Mouse (Mus musculus) cerebellum, postnatal 25 days (tissue): ENCODE results near the gene Tor2a.
A peak's percentile ranks its signal among the peaks of the same experiment; 100 is the strongest.

Experiments
- DNase-seq, 2 experiments: peaks; one replicate each; pipeline ENCODE4 v3.0.0; 2021; ENCODE audit warnings: mixed read lengths in 2 of 2

Tor2a gene

DNA sequence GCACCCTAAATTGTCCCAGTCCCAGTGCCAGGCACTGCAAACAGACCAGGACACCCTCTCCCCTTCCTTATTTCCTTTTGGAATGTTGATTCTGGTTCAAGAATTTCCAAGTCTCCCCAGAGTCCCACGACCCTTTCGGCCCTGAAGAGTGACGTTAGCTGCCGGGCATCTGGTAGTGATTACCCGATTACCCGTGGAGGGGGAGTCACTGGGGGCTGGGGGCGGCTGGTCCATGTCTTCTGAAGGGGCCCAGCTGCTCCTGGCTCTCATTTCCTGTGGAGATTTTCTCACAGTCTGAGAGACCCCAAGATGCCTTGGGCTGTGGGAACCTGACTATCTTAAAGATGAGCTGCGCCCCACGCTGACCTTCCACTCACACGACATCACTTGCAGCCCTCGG lies 26.2 kb upstream of the Tor2a start:
- no peak for DNase-seq

- DNase-seq = no peak
These were observed 25.1 kb upstream of the Tor2a start for GRCm38 (mm10) chr2:32731911-32732310.

GRCm38 (mm10) chr2:32732695-32733094 lies 24.3 kb upstream of the Tor2a start:
- DNase-seq = no peak

DNA sequence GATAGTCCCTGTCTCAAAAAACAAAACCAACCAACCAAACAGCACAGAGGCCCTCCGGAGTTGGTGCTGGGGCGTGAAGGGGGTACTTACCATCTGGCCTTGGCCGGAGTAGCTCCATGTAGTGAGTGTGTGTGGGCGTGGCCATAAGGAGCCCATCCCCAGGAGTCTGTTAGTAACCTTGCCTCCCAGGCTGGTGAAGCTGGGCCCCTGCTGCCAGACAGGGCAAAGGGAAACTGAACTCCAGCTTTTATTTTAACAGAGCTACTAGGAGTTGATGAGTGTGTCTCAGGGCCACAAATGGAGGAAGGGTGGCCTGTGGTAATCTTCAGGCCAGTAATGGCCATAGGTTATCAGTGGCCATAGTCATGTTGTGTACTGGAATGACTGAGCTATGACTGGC lies 22.6 kb upstream of the Tor2a start:
- no peak for DNase-seq

GRCm38 (mm10) chr2:32734933-32735332 lies 22.1 kb upstream of the Tor2a start:
- no peak for DNase-seq

DNA sequence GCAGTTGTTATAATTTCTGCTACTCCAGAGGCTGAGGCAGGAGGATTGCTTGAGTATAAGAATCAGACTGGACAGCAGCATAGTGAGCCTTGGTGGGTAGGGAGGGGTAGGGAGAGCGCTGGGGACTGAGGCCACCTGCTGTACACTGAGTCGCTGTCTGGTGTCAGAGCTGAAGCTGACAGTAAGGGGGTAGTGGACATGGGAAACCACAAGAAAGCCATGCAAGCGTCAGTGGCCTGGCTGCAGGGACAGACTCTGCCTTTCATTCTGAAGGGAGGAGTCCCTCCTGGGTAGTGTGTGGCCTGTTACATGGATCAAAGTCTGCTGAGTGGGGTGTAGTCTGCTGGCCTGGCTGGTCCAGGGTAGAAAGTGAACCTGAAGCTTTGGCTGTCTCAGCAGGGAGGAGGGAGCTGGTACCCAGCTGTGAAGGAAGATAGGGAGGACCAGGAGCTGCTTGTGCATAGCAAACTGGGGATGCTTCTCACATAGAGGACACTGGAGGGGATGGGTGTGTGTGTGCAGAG lies 20.7 kb upstream of the Tor2a start:
- no peak for DNase-seq

DNA sequence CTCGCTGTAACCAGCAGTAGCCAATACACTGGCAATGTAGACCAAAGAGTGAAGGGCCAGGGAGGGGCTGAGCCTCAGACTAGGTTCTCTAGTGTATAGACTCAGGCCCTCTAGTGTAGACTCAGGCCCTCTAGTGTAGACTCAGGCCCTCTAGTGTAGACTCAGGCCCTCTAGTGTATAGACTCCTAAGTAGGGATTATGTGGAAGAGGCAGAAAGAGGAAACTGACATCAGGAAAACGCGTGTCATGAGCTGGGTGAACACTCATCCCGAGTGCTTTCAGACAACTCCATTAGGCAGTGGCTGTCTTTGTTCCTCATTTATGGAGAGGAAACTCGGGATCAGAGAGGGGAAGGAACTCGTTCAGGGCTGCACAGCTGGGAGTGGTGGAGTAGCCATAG lies 20.0 kb upstream of the Tor2a start:
- DNase-seq = no peak

DNA sequence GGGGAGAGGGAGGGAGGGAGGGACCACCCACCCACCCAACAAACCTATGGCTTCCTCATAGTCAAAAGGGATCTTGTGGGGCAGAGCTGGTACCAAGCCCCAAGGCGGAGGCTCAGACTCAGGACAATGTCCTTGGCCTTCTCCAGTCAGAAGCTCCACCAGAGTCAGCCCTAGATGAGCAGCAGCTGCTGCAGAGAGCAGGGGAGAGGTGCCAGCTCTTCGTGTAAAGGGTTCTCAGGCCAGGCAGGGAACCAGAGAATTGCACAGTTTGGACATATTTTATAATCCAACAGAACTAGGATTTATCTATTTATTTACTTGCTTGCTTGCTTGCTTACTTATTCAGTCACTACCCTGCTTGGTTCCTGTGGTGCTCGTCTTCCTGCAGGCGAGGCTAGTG lies 17.7 kb upstream of the Tor2a start:
- no peak for DNase-seq

DNA sequence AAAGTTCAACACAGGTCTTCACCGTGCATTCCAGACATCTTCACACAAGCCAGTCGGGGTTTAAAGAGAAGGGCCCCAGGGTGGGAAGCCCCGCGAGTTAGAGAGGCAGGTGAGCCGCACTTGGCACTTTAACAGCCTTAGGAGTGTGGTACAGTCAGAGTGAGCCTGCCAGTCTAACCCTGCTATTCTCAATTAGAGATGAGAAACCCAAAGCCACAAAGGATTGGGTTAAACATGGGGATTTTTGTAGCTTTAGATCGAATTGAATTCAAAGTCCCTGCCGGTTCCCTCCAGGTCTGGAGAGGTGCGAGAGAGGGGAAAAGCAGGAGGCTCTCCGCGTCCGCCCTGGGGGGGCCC lies 16.1 kb upstream of the Tor2a start, which contains the start of gene 6330409D20Rik:
TSS of gene 6330409D20Rik (minus strand) at position 101 of the 357 bp plus-strand sequence.
- no peak for DNase-seq

DNA sequence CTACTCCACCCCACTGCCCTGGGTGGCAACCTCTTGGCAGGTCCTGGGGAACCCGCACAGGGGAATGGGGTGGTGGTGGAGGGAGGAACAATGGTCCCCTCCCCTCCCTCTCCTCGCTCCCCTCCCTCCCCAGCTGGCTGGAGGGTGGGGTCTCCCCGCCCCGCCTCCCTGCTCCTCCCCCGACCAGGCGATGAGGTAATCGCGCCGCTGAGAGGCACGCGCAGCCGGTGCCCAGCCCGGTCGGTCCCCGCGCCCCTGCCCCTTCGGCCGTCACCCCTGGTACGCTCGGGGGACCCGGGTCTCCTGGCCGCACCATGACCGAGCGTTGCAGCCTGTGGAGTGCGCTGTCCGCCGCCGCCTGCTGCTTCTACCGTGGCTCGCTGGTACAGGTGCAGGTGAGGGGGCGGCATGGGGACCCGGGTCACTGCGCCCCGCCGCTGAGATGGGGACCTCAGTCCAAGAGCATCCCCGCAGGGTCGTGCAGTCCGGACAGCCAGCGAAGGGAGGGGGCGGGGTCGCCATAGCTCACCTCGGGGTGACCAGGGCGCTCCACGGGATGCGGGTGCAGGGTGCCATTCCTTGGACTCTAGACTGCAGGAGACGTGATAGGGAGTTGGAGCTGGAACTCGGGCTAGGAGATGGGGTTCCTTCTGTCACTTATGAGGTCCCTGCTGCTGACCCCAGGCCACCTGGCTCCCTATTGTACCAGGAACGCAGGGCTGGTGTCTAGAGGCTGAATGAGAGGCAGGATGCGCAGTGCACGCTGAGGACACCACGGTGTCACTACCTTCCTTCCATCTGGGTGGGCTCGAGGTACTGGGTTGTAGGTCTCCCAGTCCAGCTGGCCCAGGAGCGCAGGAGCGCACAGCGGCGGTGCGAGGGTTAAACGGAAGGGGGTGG lies 15.5 kb upstream of the Tor2a start:
- DNase-seq = peak; percentile 85 to 90

DNA sequence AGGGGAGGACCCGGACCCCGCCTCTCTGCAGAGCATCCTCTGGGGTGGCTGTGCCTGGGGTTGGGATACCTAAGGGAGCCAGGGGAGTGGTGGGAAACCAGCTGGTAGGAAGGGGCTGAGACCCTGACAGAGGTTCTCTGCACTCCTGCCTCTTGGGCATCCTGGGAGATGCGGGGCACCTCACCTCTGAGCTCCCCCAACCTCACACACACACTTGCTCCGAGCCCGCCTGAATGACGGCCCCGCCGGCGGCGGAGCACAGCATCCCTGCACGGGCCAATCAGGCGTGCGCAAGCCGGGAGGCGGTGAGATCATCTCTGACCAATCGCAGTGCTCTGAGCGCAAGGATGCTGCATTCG lies 14.9 kb upstream of the Tor2a start:
- peak; percentile 94 to 96 for DNase-seq

- no peak for DNase-seq
These were observed 12.6 kb upstream of the Tor2a start for GRCm38 (mm10) chr2:32744272-32744982.

- no peak for DNase-seq
These were observed 8.0 kb upstream of the Tor2a start for GRCm38 (mm10) chr2:32749082-32749481.

- no peak for DNase-seq
These were observed 6.8 kb upstream of the Tor2a start for GRCm38 (mm10) chr2:32750199-32750598.

- DNase-seq = no peak
These were observed 6.0 kb upstream of the Tor2a start for GRCm38 (mm10) chr2:32750887-32751664.

GRCm38 (mm10) chr2:32751665-32752033 lies 5.4 kb upstream of the Tor2a start:
- DNase-seq = no peak

DNA sequence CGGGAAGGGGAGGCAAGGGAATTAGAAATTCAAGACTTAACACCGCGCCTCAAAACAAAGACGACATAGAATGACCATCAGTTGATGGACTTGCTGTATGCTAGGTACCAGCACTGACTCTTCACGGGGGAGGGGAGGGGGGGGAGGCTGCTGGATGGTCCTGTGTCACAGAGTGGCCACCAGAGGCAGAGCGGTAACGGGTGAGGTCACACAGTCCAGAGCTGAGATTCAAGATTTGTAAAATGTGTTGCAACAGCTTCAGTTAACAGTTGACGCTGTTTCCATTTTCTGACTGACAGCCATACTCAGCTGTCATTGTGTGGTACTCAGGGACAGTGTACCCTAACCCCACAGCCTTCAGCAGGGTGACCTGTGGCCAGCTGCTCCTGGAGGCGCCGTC lies 4.9 kb upstream of the Tor2a start:
- no peak for DNase-seq

- DNase-seq = no peak
These were observed 369 bp upstream of the Tor2a start for GRCm38 (mm10) chr2:32756674-32757055.

- no peak for DNase-seq
These were observed 1.5 kb downstream of the Tor2a start for GRCm38 (mm10) chr2:32758503-32758902.

DNA sequence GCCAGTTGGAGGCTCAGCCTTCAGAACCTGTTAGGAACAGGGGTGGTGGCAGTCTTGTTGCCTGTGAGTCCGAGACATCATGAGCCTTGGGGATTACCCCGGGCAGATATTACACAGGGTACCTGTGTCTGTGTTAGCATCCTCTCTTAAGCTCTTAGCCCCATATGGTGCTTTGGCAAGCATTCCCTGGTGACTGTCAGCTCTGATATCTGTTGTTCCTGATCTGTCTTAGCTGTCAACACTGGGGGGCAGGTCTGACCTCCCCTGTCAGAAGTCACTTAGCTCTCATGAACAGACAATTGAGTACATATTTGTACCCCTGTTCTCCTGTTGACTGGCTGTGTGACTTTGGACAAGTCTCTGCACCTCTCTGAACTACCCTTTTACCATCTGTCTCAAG lies 2.0 kb downstream of the Tor2a start:
- DNase-seq = no peak

- DNase-seq = peak; percentile 43 to 61
These were observed 4.3 kb downstream of the Tor2a start for GRCm38 (mm10) chr2:32761361-32761760.

GRCm38 (mm10) chr2:32761859-32762258 lies 4.8 kb downstream of the Tor2a start:
- no peak for DNase-seq

DNA sequence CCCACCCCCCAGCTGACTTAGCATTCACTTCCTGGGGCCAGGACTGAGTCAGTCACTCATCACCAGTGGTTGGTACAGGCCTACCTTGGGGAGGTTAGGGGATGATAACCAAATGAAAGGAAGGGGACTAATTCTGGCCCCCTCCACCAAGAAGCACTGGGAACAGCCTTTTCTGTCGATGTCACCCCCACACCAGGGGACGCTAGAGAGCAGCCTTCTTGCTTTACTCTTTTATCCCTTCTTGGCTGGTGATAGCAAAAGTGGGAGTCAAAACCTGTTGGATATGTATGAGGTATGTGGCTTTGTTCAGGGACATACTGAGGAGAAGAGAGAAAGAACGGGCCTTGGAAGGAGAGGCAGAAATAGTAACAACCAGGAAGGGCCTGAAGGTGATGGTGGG lies 6.3 kb downstream of the Tor2a start:
- no peak for DNase-seq
